Mouse (Mus musculus) bone marrow macrophage, adult 2 months (primary cell): Measurements from ENCODE around the gene Lsp1. TPM values are rescaled to one million over a fixed set of nuclear protein-coding genes. Genes with fewer than 3 reads are reported as not detected.

Source experiments
- H3K27ac ChIP-seq: 2 replicates; pipeline ENCODE4 v1.5.1; 2012; ENCODE audit warnings: low read depth, low read length; ENCODE audit not compliant: insufficient read depth
- H3K4me1 ChIP-seq: 2 replicates; pipeline ENCODE4 v1.6.1; 2012; ENCODE audit warnings: low read length; ENCODE audit not compliant: control insufficient read depth, insufficient read depth
- H3K4me3 ChIP-seq: 2 replicates; pipeline ENCODE4 v1.5.1; 2012; ENCODE audit warnings: mild to moderate bottlenecking, low read length, moderate library complexity; ENCODE audit not compliant: insufficient read depth
- CTCF ChIP-seq: IDR thresholded peaks from 2 replicates; pipeline ENCODE4 v1.5.1; 2012; ENCODE audit warnings: low read depth, mild to moderate bottlenecking, low read length, moderate library complexity
- POLR2A ChIP-seq: IDR thresholded peaks from 2 replicates; pipeline ENCODE4 v1.6.1; 2012; ENCODE audit warnings: mild to moderate bottlenecking, low read depth, low read length, borderline replicate concordance
- polyA plus RNA-seq: library from polyadenylated mRNA; stranded (reverse); fragments of >200 nt; gene quantifications from 2 replicates; pipeline ENCODE4 v1.2.4, GENCODE M21; 2012; ENCODE audit not compliant: missing spikeins, insufficient read depth, insufficient read length

Lsp1 gene
- 320 and 327 TPM in 2 replicates for polyA plus RNA-seq

DNA sequence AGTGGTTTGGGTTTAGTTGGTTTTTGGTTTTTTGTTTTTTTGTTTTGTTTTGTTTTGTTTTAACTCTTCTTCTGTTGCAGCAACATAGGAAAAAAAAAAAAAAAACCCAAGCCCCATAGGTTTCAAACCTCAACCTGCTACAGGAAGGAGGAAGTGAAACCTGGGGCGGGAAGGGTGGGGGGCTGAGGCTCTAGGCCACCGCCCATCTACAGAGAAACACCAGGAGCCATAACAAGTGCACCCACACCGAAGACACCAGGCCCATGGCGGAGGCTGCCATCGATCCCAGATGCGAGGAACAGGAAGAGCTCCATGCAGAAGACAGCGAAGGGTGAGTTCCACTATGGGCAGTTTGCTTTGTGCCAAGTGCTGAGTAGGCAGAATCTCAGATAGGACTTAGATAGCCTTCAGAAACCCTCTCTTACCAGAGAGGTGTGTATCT, at the start of gene Lsp1:
Gene Lsp1 (plus strand): TSS at position 174 of the 442 bp plus-strand sequence.
- peak within 1 kb of the TSS; percentile 39 for H3K4me3 ChIP-seq
- H3K4me1 ChIP-seq: peaks cover 73% of the 10 kb centered on the region
- H3K27ac ChIP-seq: peak within 1 kb of the TSS; percentile 47
- TF ChIP-seq POLR2A: no peak
- TF ChIP-seq CTCF: no peak

DNA sequence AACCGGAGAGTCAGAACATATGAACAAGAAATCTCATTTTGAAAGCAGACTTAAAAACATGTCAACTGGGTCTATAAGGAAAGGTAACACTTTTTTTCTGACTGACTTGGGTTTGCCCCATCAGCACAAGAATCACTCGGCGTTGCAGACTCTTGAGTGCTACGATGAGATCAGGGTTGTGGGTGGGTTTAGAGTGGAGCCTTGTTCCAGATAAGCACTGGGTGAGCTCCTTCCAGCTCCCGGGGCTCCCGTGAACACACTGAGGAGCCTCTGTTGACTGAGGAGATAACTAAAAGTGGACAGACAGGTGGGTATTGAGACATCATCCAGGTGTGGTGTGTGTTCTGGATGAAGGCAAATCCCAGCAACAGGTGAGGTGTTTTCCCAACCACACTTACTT, 47.3 kb upstream of the Lsp1 start:
- no peaks in the 10 kb centered on the region for H3K4me1 ChIP-seq
- H3K27ac ChIP-seq: no peak overlapping the region
- TF ChIP-seq POLR2A (no peak), CTCF (no peak)
- H3K4me3 ChIP-seq: no peak overlapping the region

DNA sequence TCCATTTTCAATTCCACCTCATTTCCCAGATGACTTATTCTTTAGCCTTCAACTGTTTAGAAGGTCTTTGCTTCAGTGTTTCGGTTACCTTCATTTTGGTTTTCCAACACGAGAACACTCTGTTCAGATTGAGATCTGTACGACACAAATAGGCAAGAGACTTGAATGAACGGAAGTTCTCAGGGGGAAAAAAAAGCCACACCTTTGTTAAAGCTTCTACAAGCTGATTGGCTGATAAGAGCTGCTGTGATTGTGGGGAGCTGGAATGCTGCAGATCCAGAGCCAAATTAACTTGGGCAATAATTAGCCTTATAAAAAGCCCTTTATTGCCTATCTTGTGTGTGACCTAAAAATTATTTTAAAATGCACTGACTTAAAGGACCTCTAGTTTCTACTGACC, 45.3 kb upstream of the Lsp1 start:
- no peak overlapping the region for H3K27ac ChIP-seq

DNA sequence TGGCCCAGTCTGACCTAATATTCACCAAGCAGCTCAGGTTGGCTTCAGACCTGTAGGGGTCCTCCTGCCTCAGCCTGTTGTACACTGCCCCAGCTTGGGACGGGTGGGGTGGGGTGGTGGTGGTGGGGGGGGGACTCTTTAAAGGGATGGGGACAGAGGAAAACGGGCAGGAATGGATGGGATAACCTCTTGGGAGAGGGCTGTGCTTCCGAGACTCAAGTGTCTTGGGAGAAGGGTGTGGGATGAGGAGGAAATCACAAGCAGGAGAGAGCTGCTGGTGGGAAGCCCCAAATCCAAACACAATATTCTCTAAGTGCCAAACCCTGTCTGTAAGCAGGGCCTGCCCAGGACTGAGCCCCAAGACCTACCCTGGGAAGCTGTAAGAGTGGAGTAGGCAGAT, 44.4 kb upstream of the Lsp1 start:
- Histone ChIP-seq H3K4me3 (no peak overlapping the region), H3K4me1 (peaks cover 11% of the 10 kb centered on the region), H3K27ac (no peak overlapping the region)
- TF ChIP-seq CTCF (no peak), POLR2A (no peak)

More for the DNA sequence above, 45.3 kb upstream of the Lsp1 start:
- no peak for TF ChIP-seq POLR2A
- TF ChIP-seq CTCF: no peak
- H3K4me1 ChIP-seq: peaks cover 5% of the 10 kb centered on the region
- no peak overlapping the region for H3K4me3 ChIP-seq

DNA sequence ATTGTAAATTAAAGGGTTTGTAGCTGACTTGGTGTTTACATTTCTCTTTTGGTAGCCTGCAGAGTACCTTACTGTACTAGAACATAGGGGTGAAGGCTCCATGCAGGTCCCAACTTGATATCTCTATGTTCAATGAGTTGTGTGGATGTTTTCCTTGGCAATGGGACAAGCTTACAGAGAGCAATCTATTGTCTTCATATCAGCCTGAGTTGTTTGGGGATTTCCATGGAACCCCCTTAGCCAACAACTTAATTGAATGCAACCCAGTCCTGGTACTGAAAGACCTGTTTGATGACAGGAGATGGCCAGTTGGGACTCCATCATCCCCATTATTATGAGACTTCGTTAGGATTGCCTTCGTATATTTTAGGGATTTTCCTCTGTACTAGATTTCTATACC, 42.6 kb upstream of the Lsp1 start:
- no peak overlapping the region for H3K4me3 ChIP-seq
- no peak for TF ChIP-seq POLR2A
- no peak for TF ChIP-seq CTCF
- no peak overlapping the region for H3K27ac ChIP-seq
- H3K4me1 ChIP-seq: peaks cover 28% of the 10 kb centered on the region

DNA sequence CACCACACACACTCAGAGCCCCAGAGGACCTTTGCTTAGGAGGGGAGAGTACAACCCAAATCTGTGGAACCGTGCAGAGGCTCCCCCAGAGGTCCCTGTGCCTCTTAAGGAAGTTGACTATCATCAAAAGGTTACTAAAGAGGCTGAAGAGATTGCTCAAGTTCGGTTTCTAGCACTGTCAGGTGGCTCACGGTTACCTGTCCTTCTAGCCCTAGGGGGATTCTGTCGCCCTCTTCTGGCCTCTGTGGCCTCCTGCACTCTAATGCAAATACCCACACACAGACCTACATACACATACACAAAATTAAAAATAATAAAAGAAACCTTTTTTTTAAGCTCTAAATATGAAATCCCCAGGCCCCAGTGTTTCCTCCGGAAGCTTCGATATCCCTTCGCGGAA, 41.9 kb upstream of the Lsp1 start:
- 0 out of 2 replicates have a peak, but pooled peaks have one; percentile 6 for TF ChIP-seq CTCF
- no peak for TF ChIP-seq POLR2A
- H3K27ac ChIP-seq: no peak overlapping the region
- H3K4me1 ChIP-seq: peaks cover 31% of the 10 kb centered on the region

DNA sequence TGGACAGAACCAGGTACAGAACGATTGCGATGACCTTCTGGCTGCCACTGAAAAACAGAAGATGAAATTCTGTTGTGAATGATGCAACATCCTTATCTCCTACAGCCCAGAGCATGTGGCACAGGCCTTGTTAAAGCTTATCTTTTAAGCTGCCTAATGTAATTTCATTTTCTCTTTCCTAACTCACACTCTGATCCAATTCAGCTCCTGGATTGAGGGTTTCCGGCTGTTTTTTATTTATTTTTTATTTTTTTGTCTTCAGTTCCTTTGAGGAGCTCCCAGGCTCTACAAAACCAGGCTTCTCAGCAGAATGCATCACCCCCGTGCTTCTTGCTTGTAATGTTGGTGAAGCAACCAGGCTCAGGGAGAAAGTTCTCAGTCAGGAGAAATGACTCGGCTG, 40.7 kb upstream of the Lsp1 start:
- H3K4me3 ChIP-seq: no peak overlapping the region
- H3K27ac ChIP-seq: peak overlapping the region; percentile 17; the same call in 1 of the 2 replicates

More for the DNA sequence above, 41.9 kb upstream of the Lsp1 start:
- H3K4me3 ChIP-seq: no peak overlapping the region

DNA sequence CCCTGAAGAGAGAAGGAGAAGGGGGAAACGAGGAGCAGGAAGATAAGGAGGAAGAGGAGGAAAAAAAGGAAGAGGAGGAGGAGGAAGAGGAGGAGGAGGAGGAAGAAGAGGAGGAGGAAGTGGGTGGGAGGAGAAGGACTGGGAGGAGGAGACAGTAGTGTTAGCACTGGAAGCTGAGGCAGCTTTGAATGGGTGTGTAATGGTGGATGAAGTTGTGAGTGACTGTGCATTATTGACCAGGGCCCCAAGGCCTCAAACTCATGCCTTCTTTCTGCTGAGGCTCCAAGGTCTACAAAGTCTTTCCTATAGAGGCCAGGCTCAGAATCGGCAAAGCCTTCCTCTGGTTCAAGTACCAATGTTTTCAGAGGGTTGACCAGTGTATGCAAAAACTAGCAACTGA, 38.8 kb upstream of the Lsp1 start:
- Histone ChIP-seq H3K27ac (peak overlapping the region; percentile 64), H3K4me1 (peaks cover 31% of the 10 kb centered on the region), H3K4me3 (no peak overlapping the region)
- TF ChIP-seq CTCF (no peak), POLR2A (no peak)

More for the DNA sequence above, 40.7 kb upstream of the Lsp1 start:
- no peak for TF ChIP-seq POLR2A
- peaks cover 31% of the 10 kb centered on the region for H3K4me1 ChIP-seq

DNA sequence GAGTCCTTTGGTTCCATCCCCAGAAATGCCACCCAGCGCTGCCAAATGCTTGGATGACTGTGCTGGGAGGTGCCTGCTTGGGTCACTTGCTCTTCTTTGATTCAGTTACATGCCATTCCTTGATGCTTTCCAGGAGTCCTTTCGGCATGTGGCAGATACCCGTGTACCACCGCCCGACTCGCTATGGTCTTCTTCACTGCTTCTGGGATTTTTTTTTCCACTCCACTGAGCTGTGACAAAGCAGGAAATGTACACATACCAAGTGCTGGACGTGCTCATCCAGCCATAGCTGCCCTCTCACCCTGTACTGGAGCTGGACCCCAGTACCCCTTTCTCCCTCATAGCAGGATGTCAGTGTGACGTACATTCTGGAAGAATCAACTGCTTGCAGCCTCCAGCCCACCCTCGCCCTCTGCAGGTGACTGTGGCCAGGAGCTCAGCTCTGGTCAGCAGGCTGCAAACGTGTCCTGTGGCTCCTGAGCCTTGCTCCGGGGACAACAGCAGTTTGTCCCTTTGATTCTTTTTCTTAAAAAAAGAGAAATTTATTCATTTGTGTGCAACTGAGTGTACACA, 34.9 kb upstream of the Lsp1 start:
- Histone ChIP-seq H3K4me1 (peaks cover 24% of the 10 kb centered on the region), H3K4me3 (no peak overlapping the region), H3K27ac (no peak overlapping the region)
- TF ChIP-seq CTCF: no peak
- TF ChIP-seq POLR2A: no peak

DNA sequence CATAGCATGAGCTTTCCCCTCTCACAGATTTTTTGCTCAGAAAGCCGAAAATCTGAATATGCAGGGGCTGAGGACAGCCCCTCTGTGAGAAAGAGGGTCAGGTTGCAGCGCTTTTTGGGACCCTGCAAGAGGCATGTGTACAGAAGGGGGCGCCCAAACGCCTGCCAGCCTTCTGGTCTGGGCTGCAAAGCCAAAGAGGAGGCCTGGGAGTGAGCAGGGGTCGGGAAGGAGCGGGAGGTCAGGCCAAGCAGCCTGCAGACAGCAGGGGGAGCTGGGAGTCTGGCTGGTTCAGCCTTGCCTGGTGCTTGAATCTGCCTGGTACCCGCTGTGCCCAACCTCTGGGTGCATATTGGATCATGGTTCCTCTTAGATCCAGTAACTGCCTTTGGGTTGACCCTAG, 32.4 kb upstream of the Lsp1 start:
- peaks cover under 1% of the 10 kb centered on the region for H3K4me1 ChIP-seq
- H3K27ac ChIP-seq: no peak overlapping the region
- no peak overlapping the region for H3K4me3 ChIP-seq
- TF ChIP-seq CTCF: no peak
- TF ChIP-seq POLR2A: no peak
